Mouse (Mus musculus): ENCODE measurements around the gene Gm37419. TPM values are rescaled to one million over a fixed set of nuclear protein-coding genes. Genes with fewer than 3 reads are reported as not detected.
A peak's percentile ranks its signal among the peaks of the same experiment; 100 is the strongest.

The Gm37419 gene
- polyA plus RNA-seq (2012) = not detected in 2 replicates

DNA sequence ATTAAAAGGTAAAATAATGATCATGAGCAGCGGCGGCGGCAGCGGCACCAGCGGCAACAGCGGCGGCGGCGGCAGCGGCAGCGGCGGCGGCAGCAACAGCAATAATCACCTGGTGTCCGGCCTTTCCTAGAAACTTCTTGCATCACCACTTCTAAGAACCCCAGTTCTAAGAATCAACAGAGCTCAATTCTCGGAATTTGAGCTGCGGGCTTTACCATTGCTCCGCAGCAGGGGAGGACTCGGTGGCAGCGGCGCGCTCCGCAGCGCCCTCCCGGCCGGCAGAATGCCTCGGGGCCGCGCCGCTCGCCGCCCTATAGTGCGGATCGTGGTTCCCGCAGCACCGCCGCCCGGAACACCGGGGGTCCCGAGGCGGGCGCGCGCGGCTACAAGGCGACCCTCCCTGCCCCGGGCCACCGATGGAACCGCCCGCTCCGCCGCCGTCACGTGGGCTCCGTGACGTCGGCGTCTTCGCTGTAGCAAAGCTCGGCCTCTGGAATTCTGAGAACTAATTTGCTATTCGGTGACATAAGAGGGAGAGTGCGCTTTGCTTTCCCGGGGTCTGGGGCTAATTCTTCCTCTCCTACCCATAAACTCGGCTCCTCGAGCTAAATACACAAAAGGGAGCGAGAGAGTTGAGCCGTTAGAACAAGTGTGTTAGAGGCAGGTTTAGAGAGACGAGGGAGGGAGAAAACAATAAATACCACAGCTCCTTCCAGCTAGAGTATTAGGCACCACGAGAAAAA, at the start of gene Gm37419, which contains the start of gene Bcl6:
Gene Gm37419, plus strand, starts transcription at position 17 of the 743 bp plus-strand sequence.
Gene Bcl6, minus strand, starts transcription at position 387 of the 743 bp plus-strand sequence.
- Histone ChIP-seq H3K9me3 (ENCODE audit: control insufficient read depth, low read length) (peaks cover 6% of the 10 kb centered on the region; the same call in 1 of the 2 replicates), H3K27me3 (ENCODE audit: control insufficient read depth) (peaks cover 100% of the 10 kb centered on the region), H3K4me1 (ENCODE audit: control insufficient read depth) (peaks cover 11% of the 10 kb centered on the region), H3K4me3 (replicated peaks) (peak within 1 kb of the TSS; percentile 65), H3K36me3 (ENCODE audit: control insufficient read depth) (no peaks in the 10 kb centered on the region)
- TF ChIP-seq GATA1 (IDR thresholded peaks at IDR 0.05; ENCODE audit: low read length) = no peak
- no peak for TF ChIP-seq TAL1 (IDR thresholded peaks at IDR 0.05; ENCODE audit: low read length)

DNA sequence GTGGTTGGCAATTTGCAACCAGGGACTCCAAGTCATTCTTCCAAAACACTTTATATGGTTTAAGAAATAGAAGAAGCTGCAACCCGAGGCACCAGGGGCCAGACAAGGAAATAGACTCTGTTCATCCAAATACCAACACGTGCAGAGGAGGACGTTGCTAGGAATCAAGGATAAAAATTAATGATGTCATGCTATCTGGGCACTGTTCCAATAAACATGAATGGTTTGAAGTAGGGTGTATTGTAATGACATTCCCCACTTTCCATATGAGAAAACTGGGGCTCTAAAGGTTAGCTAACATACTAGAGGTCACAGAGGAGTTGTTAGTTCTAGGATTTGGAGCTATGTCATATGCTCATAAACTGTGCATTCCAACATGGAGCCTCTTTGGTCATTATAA, 43.5 kb upstream of the Gm37419 start:
- TF ChIP-seq TAL1 (IDR thresholded peaks at IDR 0.05; ENCODE audit: low read length) = no peak
- TF ChIP-seq GATA1 (IDR thresholded peaks at IDR 0.05; ENCODE audit: low read length) = no peak
- Histone ChIP-seq H3K36me3 (ENCODE audit: control insufficient read depth) (no peaks in the 10 kb centered on the region), H3K27me3 (ENCODE audit: control insufficient read depth) (no peaks in the 10 kb centered on the region), H3K4me3 (replicated peaks) (no peak overlapping the region), H3K4me1 (ENCODE audit: control insufficient read depth) (no peaks in the 10 kb centered on the region), H3K9me3 (ENCODE audit: control insufficient read depth, low read length) (no peaks in the 10 kb centered on the region)

DNA sequence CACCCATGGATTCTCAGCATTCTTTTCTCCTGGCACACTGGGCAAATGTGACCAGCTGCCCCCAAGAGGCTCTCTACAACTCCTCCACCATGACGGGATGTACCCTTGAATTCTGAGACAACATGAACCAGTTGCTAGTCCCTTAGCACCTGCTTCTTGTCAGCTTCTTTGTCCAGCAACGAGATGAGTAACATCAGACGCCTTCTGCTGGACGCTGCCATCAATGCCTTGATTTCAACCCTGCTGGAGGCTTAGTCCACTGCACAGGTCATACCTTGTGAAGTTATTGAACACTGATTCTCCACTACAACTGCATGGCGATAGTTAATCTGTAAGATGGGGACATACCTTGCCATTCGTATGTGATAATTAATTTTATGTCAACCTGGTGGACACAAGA, 40.6 kb upstream of the Gm37419 start:
- no peaks in the 10 kb centered on the region for H3K4me1 ChIP-seq (ENCODE audit: control insufficient read depth)
- H3K9me3 ChIP-seq (ENCODE audit: control insufficient read depth, low read length) = no peaks in the 10 kb centered on the region
- TF ChIP-seq TAL1 (IDR thresholded peaks at IDR 0.05; ENCODE audit: low read length) (no peak), GATA1 (IDR thresholded peaks at IDR 0.05; ENCODE audit: low read length) (no peak)
- no peaks in the 10 kb centered on the region for H3K27me3 ChIP-seq (ENCODE audit: control insufficient read depth)
- H3K4me3 ChIP-seq (replicated peaks) = no peak overlapping the region
- no peaks in the 10 kb centered on the region for H3K36me3 ChIP-seq (ENCODE audit: control insufficient read depth)

DNA sequence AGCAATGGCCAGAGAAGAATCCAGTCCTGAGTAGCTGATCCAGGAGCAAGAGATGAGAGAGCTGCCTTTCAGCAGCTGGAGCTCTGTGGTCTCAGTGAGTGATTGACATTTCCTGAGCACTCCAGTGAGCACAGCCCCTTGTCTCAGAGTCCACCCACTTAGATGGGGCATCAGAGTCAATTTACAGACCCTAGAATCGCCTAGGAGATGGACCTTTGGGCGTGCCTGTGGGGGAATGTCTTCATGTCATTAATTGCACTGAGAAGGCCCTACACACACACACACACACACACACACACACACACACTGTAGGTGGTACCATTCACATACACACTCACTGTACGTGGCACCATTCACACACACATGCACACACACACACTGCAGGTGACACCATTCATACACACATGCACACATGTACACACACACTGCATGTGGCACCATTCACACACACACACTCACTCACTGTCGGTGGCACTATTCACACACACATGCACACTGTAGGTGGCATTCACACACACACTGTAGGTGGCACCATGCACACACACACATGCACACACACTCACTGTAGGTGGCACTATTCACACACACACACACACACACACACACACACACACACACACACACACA, 36.1 kb upstream of the Gm37419 start:
- H3K27me3 ChIP-seq (ENCODE audit: control insufficient read depth) = no peaks in the 10 kb centered on the region
- no peak overlapping the region for H3K4me3 ChIP-seq (replicated peaks)
- H3K36me3 ChIP-seq (ENCODE audit: control insufficient read depth) = no peaks in the 10 kb centered on the region
- no peaks in the 10 kb centered on the region for H3K9me3 ChIP-seq (ENCODE audit: control insufficient read depth, low read length)
- no peak for TF ChIP-seq TAL1 (IDR thresholded peaks at IDR 0.05; ENCODE audit: low read length)
- TF ChIP-seq GATA1 (IDR thresholded peaks at IDR 0.05; ENCODE audit: low read length) = no peak
- no peaks in the 10 kb centered on the region for H3K4me1 ChIP-seq (ENCODE audit: control insufficient read depth)

DNA sequence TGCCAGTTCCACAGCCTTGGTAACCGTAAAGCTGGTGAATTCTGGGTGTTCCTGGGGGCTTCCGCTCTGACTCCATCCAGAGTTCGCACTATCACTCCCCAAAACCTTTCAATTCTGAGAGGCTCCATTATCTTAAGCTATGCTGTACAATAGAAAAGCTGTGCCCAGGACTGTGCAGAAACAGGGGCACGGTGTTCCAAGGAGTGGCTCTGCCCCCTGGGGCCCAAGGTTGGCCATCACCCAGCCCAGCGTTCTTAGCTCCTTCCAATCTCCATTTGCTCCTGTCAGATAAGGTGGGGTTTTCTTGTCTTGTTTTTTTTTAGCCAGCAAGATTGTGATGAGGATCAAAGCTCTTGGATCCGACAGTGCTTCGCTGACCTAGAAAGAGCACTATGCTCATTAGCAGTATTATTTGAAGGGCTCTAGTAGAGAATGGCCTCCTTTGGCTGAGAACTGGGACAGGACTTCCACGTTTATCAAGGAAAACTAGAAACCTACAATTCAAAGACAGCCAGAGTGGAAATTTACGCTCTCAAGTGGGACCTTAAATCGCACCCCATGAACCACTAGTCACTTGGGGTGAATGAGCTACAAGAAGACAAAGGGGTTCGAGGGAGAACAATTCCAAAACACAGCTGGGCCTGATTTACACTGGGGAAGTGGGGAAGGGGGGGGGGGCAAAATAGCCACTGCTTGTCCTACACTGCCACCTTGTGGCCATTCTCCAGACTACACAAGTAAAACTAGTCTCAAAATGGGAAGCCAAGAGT, 34.9 kb upstream of the Gm37419 start:
- Histone ChIP-seq H3K4me1 (ENCODE audit: control insufficient read depth) (no peaks in the 10 kb centered on the region), H3K27me3 (ENCODE audit: control insufficient read depth) (no peaks in the 10 kb centered on the region), H3K36me3 (ENCODE audit: control insufficient read depth) (no peaks in the 10 kb centered on the region), H3K4me3 (replicated peaks) (no peak overlapping the region), H3K9me3 (ENCODE audit: control insufficient read depth, low read length) (no peaks in the 10 kb centered on the region)
- TF ChIP-seq GATA1 (IDR thresholded peaks at IDR 0.05; ENCODE audit: low read length) (no peak), TAL1 (IDR thresholded peaks at IDR 0.05; ENCODE audit: low read length) (no peak)

DNA sequence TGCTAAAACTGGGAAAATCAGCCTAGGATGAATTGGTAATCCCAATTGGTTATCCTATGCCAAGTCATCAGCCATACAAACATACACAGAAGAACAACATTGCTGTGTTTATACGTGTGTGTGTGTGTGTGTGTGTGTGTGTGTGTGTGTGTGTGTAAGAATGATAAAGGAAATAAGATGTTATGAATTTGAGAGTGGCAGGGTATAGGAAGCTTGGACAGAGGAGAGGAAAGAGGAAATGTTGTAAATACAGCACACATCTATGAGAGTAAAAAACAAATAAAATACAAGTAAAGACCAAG, 34.4 kb upstream of the Gm37419 start:
- Histone ChIP-seq H3K36me3 (ENCODE audit: control insufficient read depth) (no peaks in the 10 kb centered on the region), H3K4me1 (ENCODE audit: control insufficient read depth) (no peaks in the 10 kb centered on the region), H3K9me3 (ENCODE audit: control insufficient read depth, low read length) (no peaks in the 10 kb centered on the region), H3K27me3 (ENCODE audit: control insufficient read depth) (no peaks in the 10 kb centered on the region), H3K4me3 (replicated peaks) (no peak overlapping the region)
- TF ChIP-seq GATA1 (IDR thresholded peaks at IDR 0.05; ENCODE audit: low read length) (no peak), TAL1 (IDR thresholded peaks at IDR 0.05; ENCODE audit: low read length) (no peak)

DNA sequence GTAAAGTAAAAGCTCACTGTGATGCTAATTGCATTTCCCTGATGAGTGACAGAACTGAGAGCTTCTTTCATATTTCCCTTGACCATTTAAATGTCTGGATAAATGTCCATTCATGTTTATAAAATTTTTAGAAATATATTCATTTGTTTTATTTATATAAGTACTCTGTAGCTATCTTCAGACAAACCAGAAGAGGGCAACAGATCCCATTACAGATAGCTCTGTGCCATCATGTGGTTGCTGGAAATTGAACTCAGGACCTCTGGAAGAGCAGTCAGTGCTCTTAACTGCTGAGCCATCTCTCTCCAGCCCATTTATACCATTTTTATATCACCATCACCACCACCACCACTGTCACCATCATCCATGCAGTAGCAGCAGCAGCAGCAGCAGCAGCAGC, 29.3 kb upstream of the Gm37419 start:
- H3K4me1 ChIP-seq (ENCODE audit: control insufficient read depth) = no peaks in the 10 kb centered on the region
- H3K4me3 ChIP-seq (replicated peaks) = no peak overlapping the region
- no peaks in the 10 kb centered on the region for H3K9me3 ChIP-seq (ENCODE audit: control insufficient read depth, low read length)
- no peaks in the 10 kb centered on the region for H3K36me3 ChIP-seq (ENCODE audit: control insufficient read depth)
- TF ChIP-seq TAL1 (IDR thresholded peaks at IDR 0.05; ENCODE audit: low read length) = no peak
- no peak for TF ChIP-seq GATA1 (IDR thresholded peaks at IDR 0.05; ENCODE audit: low read length)
- no peaks in the 10 kb centered on the region for H3K27me3 ChIP-seq (ENCODE audit: control insufficient read depth)

DNA sequence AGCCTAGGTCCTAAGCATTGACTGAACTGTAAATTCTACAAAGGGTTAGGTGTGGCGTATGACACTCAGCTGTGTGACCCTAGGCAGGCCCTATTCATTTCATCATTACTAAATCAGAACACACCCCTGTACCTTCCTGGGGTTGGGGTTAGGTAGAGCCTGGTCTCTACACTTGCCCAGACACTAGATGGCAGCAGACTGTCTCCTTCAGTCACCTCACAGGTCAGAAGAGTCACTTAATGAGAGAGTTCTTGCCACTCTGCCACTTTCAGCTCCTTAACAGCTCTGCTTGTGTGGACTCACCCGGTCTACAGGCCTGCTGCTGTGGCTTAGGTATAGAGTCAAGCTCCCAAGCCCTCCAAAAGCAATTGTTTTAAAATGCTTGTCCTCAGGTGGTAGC, 25.9 kb upstream of the Gm37419 start:
- no peak overlapping the region for H3K4me3 ChIP-seq (replicated peaks)
- TF ChIP-seq TAL1 (IDR thresholded peaks at IDR 0.05; ENCODE audit: low read length) (no peak), GATA1 (IDR thresholded peaks at IDR 0.05; ENCODE audit: low read length) (no peak)
- no peaks in the 10 kb centered on the region for H3K27me3 ChIP-seq (ENCODE audit: control insufficient read depth)
- H3K9me3 ChIP-seq (ENCODE audit: control insufficient read depth, low read length) = no peaks in the 10 kb centered on the region
- no peaks in the 10 kb centered on the region for H3K36me3 ChIP-seq (ENCODE audit: control insufficient read depth)
- H3K4me1 ChIP-seq (ENCODE audit: control insufficient read depth) = no peaks in the 10 kb centered on the region
